Mouse (Mus musculus): ENCODE measurements around the gene Fibcd1. TPM values are rescaled to one million over a fixed set of nuclear protein-coding genes. Genes with fewer than 3 reads are reported as not detected.

The Fibcd1 gene
- total and polyA plus RNA-seq, 3 experiments: not detected

DNA sequence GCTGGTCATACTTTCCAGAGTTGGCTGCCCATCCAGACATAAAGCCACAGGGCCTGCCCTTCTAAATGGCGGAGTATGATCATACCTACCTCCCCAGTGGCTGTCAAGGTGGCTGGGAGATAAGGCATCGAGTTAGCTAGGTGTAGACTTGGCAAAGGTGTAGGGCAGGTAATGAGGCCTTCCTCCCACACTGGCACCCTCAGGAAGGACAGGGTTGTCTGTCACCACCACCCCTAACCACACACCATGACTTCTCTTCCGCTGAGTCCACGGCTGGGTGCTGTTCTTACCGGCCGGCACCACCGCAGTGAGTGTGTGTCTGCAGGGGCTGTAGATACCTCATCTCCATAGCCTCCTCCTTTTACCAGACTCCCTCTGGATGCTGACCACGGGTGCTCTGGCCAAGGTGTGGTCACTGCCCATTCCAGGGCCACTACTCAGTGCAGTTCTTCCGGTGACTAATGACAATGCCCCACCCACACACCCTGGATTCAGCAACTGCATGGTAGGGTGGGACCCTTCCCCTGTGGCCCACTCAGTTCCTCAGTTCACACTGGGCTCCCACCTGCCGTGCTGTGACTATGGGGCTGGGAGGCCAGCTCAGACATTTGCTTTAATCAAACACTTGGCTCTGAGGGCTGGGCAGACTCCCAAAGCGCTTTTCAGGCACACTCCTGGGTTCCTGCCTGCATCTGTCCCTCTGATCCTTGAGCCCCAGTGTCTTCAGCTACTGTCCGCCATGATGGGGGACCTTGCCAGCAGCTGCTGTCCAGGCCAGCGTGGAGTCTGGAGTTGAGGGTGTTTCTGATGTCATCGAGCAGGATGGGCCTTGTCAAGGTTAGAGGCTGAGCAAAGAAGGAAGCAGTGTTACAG lies 34.5 kb downstream of the Fibcd1 start:
- no peak overlapping the region for H3K27ac ChIP-seq (ENCODE audit: control insufficient read depth, low read depth, low read length)
- no peak overlapping the region for H3K9ac ChIP-seq (ENCODE audit: control insufficient read depth, low read depth, low read length, poor library complexity, severe bottlenecking)
- no peak overlapping the region for H3K4me3 ChIP-seq (ENCODE audit: control insufficient read depth in 1 of 2, insufficient read depth in 1 of 2, low read depth in 2 of 2, low read length in 2 of 2)
- TF ChIP-seq MEF2A (IDR thresholded peaks at IDR 0.05; ENCODE audit: extremely low read depth, insufficient replicate concordance, low read depth, low read length, poor library complexity, severe bottlenecking) (no peak), POLR2AphosphoS2 (IDR thresholded peaks at IDR 0.05; ENCODE audit: low read length) (no peak), HCFC1 (IDR thresholded peaks at IDR 0.05; ENCODE audit: low read depth, low read length) (no peak), ETS1 (IDR thresholded peaks at IDR 0.05; ENCODE audit: low read depth, low read length) (no peak), UBTF (IDR thresholded peaks at IDR 0.05; ENCODE audit: borderline replicate concordance, insufficient read depth, low read depth, low read length) (no peak), POLR2A (IDR thresholded peaks at IDR 0.05; ENCODE audit: control insufficient read depth in 1 of 2, insufficient read depth in 1 of 2, low read depth in 1 of 2, low read length in 2 of 2, poor library complexity in 1 of 2) (no peak), EP300 (IDR thresholded peaks at IDR 0.05; ENCODE audit: low read depth in 1 of 2, low read length in 2 of 2) (no peak), USF2 (IDR thresholded peaks at IDR 0.05; ENCODE audit: borderline replicate concordance in 1 of 2, insufficient read depth in 1 of 2, low read depth in 1 of 2, low read length in 2 of 2) (no peak), NELFE (IDR thresholded peaks at IDR 0.05; ENCODE audit: low read depth, low read length) (no peak), TCF12 (IDR thresholded peaks at IDR 0.05; ENCODE audit: low read depth, low read length) (no peak), MAFK (IDR thresholded peaks at IDR 0.05; ENCODE audit: borderline replicate concordance, low read depth, low read length) (no peak), CHD2 (IDR thresholded peaks at IDR 0.05; ENCODE audit: low read length) (no peak), KAT2A (conservative IDR thresholded peaks at IDR 0.05; ENCODE audit: low read depth, low read length) (no peak)
- no peaks in the 10 kb centered on the region for H3K9me3 ChIP-seq (replicated peaks; ENCODE audit: insufficient read depth, low read length)
- no peak for DNase-seq (ENCODE audit: low read depth, low spot score)
- H3K4me1 ChIP-seq (ENCODE audit: control insufficient read depth in 1 of 2, insufficient read depth in 2 of 2, low read length in 2 of 2): no peaks in the 10 kb centered on the region
- no peaks in the 10 kb centered on the region for H3K36me3 ChIP-seq (ENCODE audit: control insufficient read depth in 1 of 2, insufficient read depth in 2 of 2, low read length in 2 of 2)
- no peaks in the 10 kb centered on the region for H3K27me3 ChIP-seq (ENCODE audit: control insufficient read depth in 1 of 2, insufficient read depth in 2 of 2, low read length in 2 of 2)
- no peaks in the 10 kb centered on the region for H3K79me2 ChIP-seq (ENCODE audit: control insufficient read depth, insufficient read depth, low read length, poor library complexity)

- H3K36me3 ChIP-seq (ENCODE audit: control insufficient read depth in 1 of 2, insufficient read depth in 2 of 2, low read length in 2 of 2): no peaks in the 10 kb centered on the region
Measured at GRCm38 (mm10) chr2:31810444-31810843, 35.4 kb downstream of the Fibcd1 start, which contains the start of gene Qrfp. Gene Qrfp (minus strand): TSS chr2:31810580.

More at GRCm38 (mm10) chr2:31810444-31810843, 35.4 kb downstream of the Fibcd1 start, which contains the start of gene Qrfp:
- Histone ChIP-seq H3K9me3 (replicated peaks; ENCODE audit: insufficient read depth, low read length) (no peaks in the 10 kb centered on the region), H3K79me2 (ENCODE audit: control insufficient read depth, insufficient read depth, low read length, poor library complexity) (no peaks in the 10 kb centered on the region), H3K4me3 (ENCODE audit: control insufficient read depth in 1 of 2, insufficient read depth in 1 of 2, low read depth in 2 of 2, low read length in 2 of 2) (no peak within 1 kb of the TSS), H3K27me3 (ENCODE audit: control insufficient read depth in 1 of 2, insufficient read depth in 2 of 2, low read length in 2 of 2) (no peaks in the 10 kb centered on the region), H3K4me1 (ENCODE audit: control insufficient read depth in 1 of 2, insufficient read depth in 2 of 2, low read length in 2 of 2) (no peaks in the 10 kb centered on the region), H3K27ac (ENCODE audit: control insufficient read depth, low read depth, low read length) (no peak within 1 kb of the TSS), H3K9ac (ENCODE audit: control insufficient read depth, low read depth, low read length, poor library complexity, severe bottlenecking) (no peak within 1 kb of the TSS)
- no peak for DNase-seq (ENCODE audit: low read depth, low spot score)
- TF ChIP-seq MEF2A (IDR thresholded peaks at IDR 0.05; ENCODE audit: extremely low read depth, insufficient replicate concordance, low read depth, low read length, poor library complexity, severe bottlenecking) (no peak), ELF1 (IDR thresholded peaks at IDR 0.05; ENCODE audit: low read depth, low read length) (no peak), ZKSCAN1 (IDR thresholded peaks at IDR 0.05; ENCODE audit: low read depth, low read length) (no peak), ZC3H11A (IDR thresholded peaks at IDR 0.05; ENCODE audit: low read depth, low read length) (no peak), TBP (IDR thresholded peaks at IDR 0.05; ENCODE audit: low read depth, low read length) (no peak), MXI1 (IDR thresholded peaks at IDR 0.05; ENCODE audit: low read depth, low read length) (no peak), RCOR1 (IDR thresholded peaks at IDR 0.05; ENCODE audit: low read depth, low read length) (no peak), CTCF (IDR thresholded peaks at IDR 0.05 in 2 of 3, conservative IDR thresholded peaks at IDR 0.05 in 1 of 3; ENCODE audit: control insufficient read depth in 1 of 3, insufficient read depth in 1 of 3, low read depth in 2 of 3, low read length in 3 of 3, poor library complexity in 1 of 3, severe bottlenecking in 1 of 3) (no peak), NRF1 (IDR thresholded peaks at IDR 0.05; ENCODE audit: insufficient read depth, low read depth, low read length, poor library complexity, severe bottlenecking) (no peak), BHLHE40 (IDR thresholded peaks at IDR 0.05; ENCODE audit: borderline replicate concordance, low read depth, low read length) (no peak), POLR2AphosphoS2 (IDR thresholded peaks at IDR 0.05; ENCODE audit: low read length) (no peak)

All from MEL (cell line).